Mouse (Mus musculus): ENCODE results near the gene Prdm1. TPM values are rescaled to one million over a fixed set of nuclear protein-coding genes. Genes with fewer than 3 reads are reported as not detected.

The Prdm1 gene
- polyA plus RNA-seq, 1 experiment from 2014 or later: 0.47 TPM

GRCm38 (mm10) chr10:44526751-44527591 lies 1.3 kb downstream of the Prdm1 start:
- ATAC-seq (ENCODE audit: low FRiP score): no peak
- WGBS: 1% methylated on average over 31 of the region's 31 CpGs

GRCm38 (mm10) chr10:44520189-44520588 lies 8.1 kb downstream of the Prdm1 start:
- Histone ChIP-seq H3K27me3 (peaks cover 16% of the 10 kb centered on the region), H3K27ac (no peak overlapping the region), H3K9ac (no peak overlapping the region), H3K9me3 (no peaks in the 10 kb centered on the region), H3K4me2 (no peak overlapping the region), H3K4me1 (replicated peaks) (no peaks in the 10 kb centered on the region), H3K36me3 (no peaks in the 10 kb centered on the region), H3K4me3 (no peak overlapping the region)
- ATAC-seq (ENCODE audit: low FRiP score): no peak
- WGBS: 29% methylated on average over 6 of the region's 6 CpGs

More at GRCm38 (mm10) chr10:44526751-44527591, 1.3 kb downstream of the Prdm1 start:
- Histone ChIP-seq H3K4me3 (peak overlapping the region; percentile 24), H3K27me3 (peaks cover 74% of the 10 kb centered on the region), H3K9ac (0 out of 2 replicates have a peak overlapping the region, but pooled peaks have one; percentile 43), H3K9me3 (no peaks in the 10 kb centered on the region), H3K36me3 (no peaks in the 10 kb centered on the region), H3K27ac (no peak overlapping the region), H3K4me2 (peak overlapping the region; percentile 50), H3K4me1 (replicated peaks) (peaks cover 19% of the 10 kb centered on the region)

- WGBS: 83% methylated on average over 7 of the region's 7 CpGs
- Histone ChIP-seq H3K4me3 (no peak overlapping the region), H3K9ac (no peak overlapping the region), H3K36me3 (no peaks in the 10 kb centered on the region), H3K27me3 (peaks cover 8% of the 10 kb centered on the region; the same call in 1 of the 2 replicates), H3K4me2 (no peak overlapping the region), H3K9me3 (no peaks in the 10 kb centered on the region), H3K27ac (no peak overlapping the region), H3K4me1 (replicated peaks) (no peaks in the 10 kb centered on the region)
- no peak for ATAC-seq (ENCODE audit: low FRiP score)
Measured at GRCm38 (mm10) chr10:44518631-44519030, 9.7 kb downstream of the Prdm1 start.

- no peak overlapping the region for H3K27ac ChIP-seq
- 79% methylated on average over 5 of the region's 5 CpGs for WGBS
Measured at GRCm38 (mm10) chr10:44513108-44513507, 15.2 kb downstream of the Prdm1 start.

GRCm38 (mm10) chr10:44511029-44511428 lies 17.3 kb downstream of the Prdm1 start:
- no peak overlapping the region for H3K4me3 ChIP-seq
- H3K9me3 ChIP-seq: no peaks in the 10 kb centered on the region
- H3K36me3 ChIP-seq: no peaks in the 10 kb centered on the region
- WGBS: 82% methylated on average over 3 of the region's 3 CpGs
- H3K27me3 ChIP-seq: no peaks in the 10 kb centered on the region
- no peak overlapping the region for H3K4me2 ChIP-seq
- H3K27ac ChIP-seq: no peak overlapping the region
- H3K9ac ChIP-seq: no peak overlapping the region
- no peaks in the 10 kb centered on the region for H3K4me1 ChIP-seq (replicated peaks)
- no peak for ATAC-seq (ENCODE audit: low FRiP score)

More at GRCm38 (mm10) chr10:44513108-44513507, 15.2 kb downstream of the Prdm1 start:
- no peaks in the 10 kb centered on the region for H3K27me3 ChIP-seq
- no peak overlapping the region for H3K4me3 ChIP-seq
- H3K36me3 ChIP-seq: no peaks in the 10 kb centered on the region
- no peak overlapping the region for H3K9ac ChIP-seq
- no peak overlapping the region for H3K4me2 ChIP-seq
- no peaks in the 10 kb centered on the region for H3K4me1 ChIP-seq (replicated peaks)
- H3K9me3 ChIP-seq: no peaks in the 10 kb centered on the region
- ATAC-seq (ENCODE audit: low FRiP score): no peak

GRCm38 (mm10) chr10:44508649-44509048 lies 19.7 kb downstream of the Prdm1 start:
- no peak overlapping the region for H3K9ac ChIP-seq
- no peak overlapping the region for H3K4me3 ChIP-seq
- no peak for ATAC-seq (ENCODE audit: low FRiP score)
- 96% methylated on average over 7 of the region's 7 CpGs for WGBS
- no peak overlapping the region for H3K4me2 ChIP-seq
- H3K36me3 ChIP-seq: no peaks in the 10 kb centered on the region
- H3K9me3 ChIP-seq: no peaks in the 10 kb centered on the region
- no peaks in the 10 kb centered on the region for H3K27me3 ChIP-seq
- H3K27ac ChIP-seq: no peak overlapping the region
- no peaks in the 10 kb centered on the region for H3K4me1 ChIP-seq (replicated peaks)

- Histone ChIP-seq H3K9me3 (no peaks in the 10 kb centered on the region), H3K9ac (no peak overlapping the region), H3K27me3 (no peaks in the 10 kb centered on the region), H3K4me1 (replicated peaks) (no peaks in the 10 kb centered on the region), H3K27ac (no peak overlapping the region), H3K4me2 (no peak overlapping the region), H3K36me3 (no peaks in the 10 kb centered on the region), H3K4me3 (no peak overlapping the region)
- WGBS: 37% methylated on average over 2 of the region's 2 CpGs
- ATAC-seq (ENCODE audit: low FRiP score): no peak
Measured at GRCm38 (mm10) chr10:44507984-44508383, 20.3 kb downstream of the Prdm1 start.

GRCm38 (mm10) chr10:44502891-44503290 lies 25.4 kb downstream of the Prdm1 start:
- 79% methylated on average over 13 of the region's 13 CpGs for WGBS
- Histone ChIP-seq H3K4me2 (no peak overlapping the region), H3K36me3 (no peaks in the 10 kb centered on the region), H3K27me3 (no peaks in the 10 kb centered on the region), H3K9ac (no peak overlapping the region), H3K4me3 (no peak overlapping the region), H3K4me1 (replicated peaks) (no peaks in the 10 kb centered on the region), H3K27ac (no peak overlapping the region), H3K9me3 (no peaks in the 10 kb centered on the region)
- ATAC-seq (ENCODE audit: low FRiP score): no peak

- no peak overlapping the region for H3K9ac ChIP-seq
- ATAC-seq (ENCODE audit: low FRiP score): no peak
- no peaks in the 10 kb centered on the region for H3K4me1 ChIP-seq (replicated peaks)
- no peaks in the 10 kb centered on the region for H3K9me3 ChIP-seq
- no peaks in the 10 kb centered on the region for H3K36me3 ChIP-seq
- H3K4me3 ChIP-seq: no peak overlapping the region
- no peaks in the 10 kb centered on the region for H3K27me3 ChIP-seq
- WGBS: 80% methylated on average over 15 of the region's 15 CpGs
- no peak overlapping the region for H3K4me2 ChIP-seq
- no peak overlapping the region for H3K27ac ChIP-seq
Measured at GRCm38 (mm10) chr10:44499897-44500519, 28.3 kb downstream of the Prdm1 start.

- no peak overlapping the region for H3K4me3 ChIP-seq
- H3K27me3 ChIP-seq: peaks cover 3% of the 10 kb centered on the region; the same call in 1 of the 2 replicates
- no peak overlapping the region for H3K4me2 ChIP-seq
- no peak overlapping the region for H3K27ac ChIP-seq
- no peaks in the 10 kb centered on the region for H3K36me3 ChIP-seq
- no peak overlapping the region for H3K9ac ChIP-seq
- H3K4me1 ChIP-seq (replicated peaks): 0 out of 2 replicates have a peak, but pooled peaks cover 5% of the 10 kb centered on the region
- 78% methylated on average over 15 of the region's 15 CpGs for WGBS
- H3K9me3 ChIP-seq: no peaks in the 10 kb centered on the region
- no peak for ATAC-seq (ENCODE audit: low FRiP score)
Measured at GRCm38 (mm10) chr10:44493818-44494492, 34.3 kb downstream of the Prdm1 start.

GRCm38 (mm10) chr10:44492815-44493525 lies 35.3 kb downstream of the Prdm1 start:
- WGBS: 66% methylated on average over 8 of the region's 8 CpGs
- Histone ChIP-seq H3K4me3 (no peak overlapping the region), H3K4me2 (no peak overlapping the region), H3K36me3 (no peaks in the 10 kb centered on the region), H3K9me3 (no peaks in the 10 kb centered on the region), H3K27ac (no peak overlapping the region), H3K27me3 (peaks cover 3% of the 10 kb centered on the region; the same call in 1 of the 2 replicates), H3K4me1 (replicated peaks) (0 out of 2 replicates have a peak, but pooled peaks cover 5% of the 10 kb centered on the region), H3K9ac (no peak overlapping the region)
- peak; percentile 43; the same call in 1 of the 2 replicates for ATAC-seq (ENCODE audit: low FRiP score)
